Mouse (Mus musculus) kidney, embryonic 14.5 days (tissue): ENCODE results near the gene Amigo2. TPM values are rescaled to one million over a fixed set of nuclear protein-coding genes. Genes with fewer than 3 reads are reported as not detected.
A peak's percentile ranks its signal among the peaks of the same experiment; 100 is the strongest.

Source experiments
- ATAC-seq: fragments of 200-750 bp; cut with Nextera tagmentation; 2 replicates; pipeline ENCODE4 v1.8.0; 2017; ENCODE audit warnings: moderate number of reproducible peaks, mild to moderate bottlenecking, moderate TSS enrichment, moderate library complexity; ENCODE audit not compliant: low FRiP score, low TSS enrichment
- H3K27ac ChIP-seq: fragments of 300-500 bp; sonication (generic); 2 replicates; pipeline ENCODE4 v1.5.1; 2014; ENCODE audit warnings: low read depth, mild to moderate bottlenecking, low read length, moderate library complexity, mixed read lengths
- H3K27me3 ChIP-seq: fragments of 300-500 bp; sonication (generic); 2 replicates; pipeline ENCODE4 v1.6.1; 2014; ENCODE audit warnings: mild to moderate bottlenecking, low read length; ENCODE audit not compliant: control insufficient read depth, insufficient read depth
- H3K36me3 ChIP-seq: fragments of 300-500 bp; sonication (generic); 2 replicates; pipeline ENCODE4 v1.6.1; 2014; ENCODE audit warnings: low read length, mixed read lengths; ENCODE audit not compliant: control insufficient read depth, insufficient read depth
- H3K4me1 ChIP-seq: fragments of 300-500 bp; sonication (generic); 2 replicates; pipeline ENCODE4 v1.6.1; 2014; ENCODE audit warnings: low read length, mixed read lengths; ENCODE audit not compliant: control insufficient read depth, insufficient read depth
- H3K4me2 ChIP-seq: fragments of 300-500 bp; sonication (generic); replicated peaks from 2 replicates; pipeline ENCODE4 v1.6.1; 2014; ENCODE audit warnings: low read depth, mild to moderate bottlenecking, low read length
- H3K4me3 ChIP-seq: fragments of 300-500 bp; sonication (generic); 2 replicates; pipeline ENCODE4 v1.5.1; 2014; ENCODE audit warnings: mild to moderate bottlenecking, low read length
- H3K9ac ChIP-seq: fragments of 300-500 bp; sonication (generic); 2 replicates; pipeline ENCODE4 v1.6.1; 2014; ENCODE audit warnings: low read depth, mild to moderate bottlenecking, low read length, moderate library complexity
- H3K9me3 ChIP-seq: fragments of 300-500 bp; sonication (generic); 2 replicates; pipeline ENCODE4 v1.6.1; 2016; ENCODE audit warnings: low read length; ENCODE audit not compliant: control insufficient read depth
- WGBS: fragments of 180-500 bp; shearing (Covaris S2); extraction: QIAGEN DNeasy Blood & Tissue Kit; methylation state at CpG from one replicate; pipeline ENCODE4 v1.1.7; 2014; 5-methylcytosine and 5-hydroxymethylcytosine counted together
- polyA plus RNA-seq: library from polyadenylated mRNA; unstranded; fragments of >200 nt; fragmentation: Nextera tagmentation; extraction: Ambion mirVana; gene quantifications from 2 replicates; pipeline ENCODE4 v1.2.1, GENCODE M21; 2014

Amigo2 gene
- polyA plus RNA-seq, 1 experiment from 2014 or later = 16.9 TPM

DNA sequence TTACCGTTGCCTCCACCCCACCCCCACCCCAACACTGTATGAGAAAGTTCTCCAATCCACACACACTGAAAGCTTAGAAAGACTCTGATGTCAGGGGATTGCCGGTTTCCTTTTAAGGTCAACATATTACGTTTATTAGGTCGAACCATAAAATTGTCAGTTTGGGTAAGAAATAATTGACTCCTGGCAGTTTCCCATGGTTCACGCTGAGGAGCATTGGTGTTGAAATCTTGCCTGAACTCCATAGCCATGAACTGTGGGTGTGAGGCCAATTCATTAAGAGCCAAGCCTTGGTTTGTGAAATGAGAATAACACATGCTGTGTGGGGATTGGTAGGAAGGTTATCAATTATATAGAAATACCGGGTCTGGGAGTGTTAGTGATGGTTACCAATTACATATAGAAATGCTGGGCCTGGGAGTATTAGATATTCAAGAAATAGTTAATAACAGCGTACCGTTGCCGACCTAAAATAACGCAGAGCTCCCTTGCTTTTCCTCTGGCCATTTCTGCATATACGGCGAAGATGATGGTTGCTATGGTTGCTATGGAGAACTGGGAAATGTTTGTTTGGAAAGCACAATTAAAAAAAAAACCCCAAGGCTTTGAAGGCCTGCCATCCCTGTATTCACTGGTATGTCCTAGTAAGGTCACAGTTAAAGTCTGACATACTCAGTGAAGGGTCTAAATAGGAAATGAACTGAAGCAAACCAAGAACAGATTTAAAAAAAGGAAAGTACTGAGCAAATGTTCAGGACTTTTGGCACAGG lies 28.7 kb upstream of the Amigo2 start:
- H3K27me3 ChIP-seq = no peaks in the 10 kb centered on the region
- WGBS = 83% methylated on average over 12 of the region's 12 CpGs
- H3K4me1 ChIP-seq = 0 out of 2 replicates have a peak, but pooled peaks cover 11% of the 10 kb centered on the region
- H3K27ac ChIP-seq = no peak overlapping the region
- no peak overlapping the region for H3K4me2 ChIP-seq
- no peaks in the 10 kb centered on the region for H3K36me3 ChIP-seq
- no peak overlapping the region for H3K4me3 ChIP-seq
- no peak overlapping the region for H3K9ac ChIP-seq
- H3K9me3 ChIP-seq = no peaks in the 10 kb centered on the region
- ATAC-seq = no peak

- Histone ChIP-seq H3K4me2 (no peak overlapping the region), H3K27me3 (no peaks in the 10 kb centered on the region), H3K36me3 (no peaks in the 10 kb centered on the region), H3K4me3 (no peak overlapping the region), H3K9me3 (no peaks in the 10 kb centered on the region), H3K4me1 (0 out of 2 replicates have a peak, but pooled peaks cover 5% of the 10 kb centered on the region), H3K27ac (no peak overlapping the region), H3K9ac (no peak overlapping the region)
- ATAC-seq = no peak
- 87% methylated on average over 3 of the region's 3 CpGs for WGBS
Observed at GRCm38 (mm10) chr15:97272831-97273230, 25.7 kb upstream of the Amigo2 start.

- H3K27ac ChIP-seq = no peak overlapping the region
- no peaks in the 10 kb centered on the region for H3K27me3 ChIP-seq
- no peak overlapping the region for H3K4me2 ChIP-seq
- H3K4me1 ChIP-seq = 0 out of 2 replicates have a peak, but pooled peaks cover 5% of the 10 kb centered on the region
- ATAC-seq = no peak
- H3K9ac ChIP-seq = no peak overlapping the region
- 56% methylated on average over 7 of the region's 7 CpGs for WGBS
- H3K4me3 ChIP-seq = no peak overlapping the region
- H3K9me3 ChIP-seq = no peaks in the 10 kb centered on the region
- H3K36me3 ChIP-seq = no peaks in the 10 kb centered on the region
Observed at GRCm38 (mm10) chr15:97271985-97272697, 25.1 kb upstream of the Amigo2 start.

DNA sequence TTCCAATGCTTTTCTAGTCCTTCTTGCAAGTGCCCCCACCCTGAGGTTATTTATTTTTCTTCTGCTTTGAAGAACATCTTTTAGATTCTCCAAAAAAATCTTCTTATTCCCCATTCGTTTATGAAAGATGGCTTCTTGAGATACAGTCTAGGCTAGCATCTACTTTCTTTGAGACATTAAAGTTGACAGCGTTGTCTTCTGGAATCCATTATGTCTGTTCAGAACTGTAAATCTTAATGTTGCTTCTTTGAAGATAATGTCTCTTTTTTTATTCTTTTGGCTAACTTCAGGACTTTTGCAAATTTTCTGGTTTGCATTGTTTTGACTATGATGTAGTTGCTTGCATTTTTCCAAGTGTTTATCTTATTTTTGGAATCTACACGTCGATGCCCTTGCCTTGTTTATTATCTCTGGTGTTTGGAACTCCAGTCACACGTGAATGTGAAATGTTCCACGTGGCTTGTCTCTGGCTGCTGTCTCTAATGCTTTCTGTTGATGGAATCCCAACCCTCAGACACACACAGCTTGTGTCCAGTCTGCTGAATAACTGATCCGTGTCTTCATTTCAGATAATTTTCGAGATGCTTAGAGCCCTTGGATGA lies 20.1 kb upstream of the Amigo2 start:
- Histone ChIP-seq H3K36me3 (no peaks in the 10 kb centered on the region), H3K4me3 (no peak overlapping the region), H3K9me3 (no peaks in the 10 kb centered on the region), H3K27me3 (no peaks in the 10 kb centered on the region), H3K4me1 (peaks cover 5% of the 10 kb centered on the region; the same call in 1 of the 2 replicates), H3K27ac (no peak overlapping the region), H3K9ac (no peak overlapping the region), H3K4me2 (no peak overlapping the region)
- 44% methylated on average over 8 of the region's 8 CpGs for WGBS
- no peak for ATAC-seq

GRCm38 (mm10) chr15:97266236-97266845 lies 19.3 kb upstream of the Amigo2 start:
- Histone ChIP-seq H3K4me2 (no peak overlapping the region), H3K9ac (no peak overlapping the region), H3K9me3 (no peaks in the 10 kb centered on the region), H3K36me3 (no peaks in the 10 kb centered on the region), H3K4me1 (peaks cover 5% of the 10 kb centered on the region; the same call in 1 of the 2 replicates), H3K27ac (no peak overlapping the region), H3K27me3 (no peaks in the 10 kb centered on the region), H3K4me3 (no peak overlapping the region)
- ATAC-seq = 0 out of 2 replicates have a peak, but pooled peaks have one; percentile 35
- WGBS = 69% methylated on average over 14 of the region's 14 CpGs

GRCm38 (mm10) chr15:97262251-97262650 lies 15.2 kb upstream of the Amigo2 start:
- peaks cover 9% of the 10 kb centered on the region for H3K4me1 ChIP-seq
- H3K9me3 ChIP-seq = no peaks in the 10 kb centered on the region
- H3K4me2 ChIP-seq = no peak overlapping the region
- no peak for ATAC-seq
- no peak overlapping the region for H3K27ac ChIP-seq
- H3K27me3 ChIP-seq = no peaks in the 10 kb centered on the region
- H3K9ac ChIP-seq = no peak overlapping the region
- 47% methylated on average over 9 of the region's 9 CpGs for WGBS
- no peak overlapping the region for H3K4me3 ChIP-seq
- H3K36me3 ChIP-seq = no peaks in the 10 kb centered on the region

GRCm38 (mm10) chr15:97259968-97260597 lies 13.0 kb upstream of the Amigo2 start:
- 76% methylated on average over 11 of the region's 11 CpGs for WGBS
- no peak for ATAC-seq

GRCm38 (mm10) chr15:97259300-97259699 lies 12.2 kb upstream of the Amigo2 start:
- ATAC-seq = no peak
- no peak overlapping the region for H3K4me2 ChIP-seq
- WGBS = 75% methylated on average over 8 of the region's 8 CpGs

More at GRCm38 (mm10) chr15:97259968-97260597, 13.0 kb upstream of the Amigo2 start:
- H3K9ac ChIP-seq = no peak overlapping the region
- no peaks in the 10 kb centered on the region for H3K9me3 ChIP-seq
- H3K27me3 ChIP-seq = no peaks in the 10 kb centered on the region
- no peak overlapping the region for H3K27ac ChIP-seq
- H3K36me3 ChIP-seq = no peaks in the 10 kb centered on the region
- H3K4me1 ChIP-seq = peaks cover 3% of the 10 kb centered on the region; the same call in 1 of the 2 replicates
- H3K4me3 ChIP-seq = no peak overlapping the region
- H3K4me2 ChIP-seq = no peak overlapping the region

More at GRCm38 (mm10) chr15:97259300-97259699, 12.2 kb upstream of the Amigo2 start:
- no peaks in the 10 kb centered on the region for H3K36me3 ChIP-seq
- H3K9ac ChIP-seq = no peak overlapping the region
- no peaks in the 10 kb centered on the region for H3K9me3 ChIP-seq
- no peak overlapping the region for H3K27ac ChIP-seq
- no peaks in the 10 kb centered on the region for H3K27me3 ChIP-seq
- H3K4me1 ChIP-seq = peaks cover 3% of the 10 kb centered on the region; the same call in 1 of the 2 replicates
- H3K4me3 ChIP-seq = no peak overlapping the region
